Mouse (Mus musculus) adrenal gland, adult 8-10 months (tissue): ENCODE results near the gene Cdc42ep5. TPM values are rescaled to one million over a fixed set of nuclear protein-coding genes. Genes with fewer than 3 reads are reported as not detected.
A peak's percentile ranks its signal among the peaks of the same experiment; 100 is the strongest.
"Not testable (repeated sequence)": the region's sequence is repeated elsewhere in the genome, so short reads cannot be mapped to it uniquely, and the experiment has no call there.

ENCODE experiments used
- DNase-seq: peaks from one replicate; pipeline ENCODE4 v3.0.0; 2022
- total RNA-seq, 4 experiments: library from RNA; stranded (reverse); gene quantifications; 2 replicates each; pipeline ENCODE4 v1.2.4; 2022

The Cdc42ep5 gene
- total RNA-seq: 10 to 100 TPM; 26.9 to 41.0 (median 37.1) TPM

GRCm38 (mm10) chr7:4164090-4164910 lies at the start of gene Cdc42ep5:
Gene Cdc42ep5, minus strand, starts transcription at chr7:4164860.
- peak; percentile 65 for DNase-seq

GRCm38 (mm10) chr7:4213436-4213835 lies 48.8 kb upstream of the Cdc42ep5 start:
- DNase-seq: not testable (repeated sequence)

- no peak for DNase-seq
These were observed 44.0 kb upstream of the Cdc42ep5 start for GRCm38 (mm10) chr7:4208626-4209025.

- no peak for DNase-seq
These were observed 42.5 kb upstream of the Cdc42ep5 start for GRCm38 (mm10) chr7:4207126-4207525.

- peak; percentile 43 for DNase-seq
These were observed 13.8 kb upstream of the Cdc42ep5 start for GRCm38 (mm10) chr7:4178438-4178837.

- DNase-seq: no peak
These were observed 5.7 kb upstream of the Cdc42ep5 start for GRCm38 (mm10) chr7:4170193-4170938.

GRCm38 (mm10) chr7:4167098-4167497 lies 2.4 kb upstream of the Cdc42ep5 start:
- DNase-seq: no peak

GRCm38 (mm10) chr7:4165286-4165685 lies 626 bp upstream of the Cdc42ep5 start:
- DNase-seq: no peak

- DNase-seq: no peak
These were observed 1.0 kb downstream of the Cdc42ep5 start for GRCm38 (mm10) chr7:4163571-4164072.

GRCm38 (mm10) chr7:4161596-4161995 lies 3.1 kb downstream of the Cdc42ep5 start:
- not testable (repeated sequence) for DNase-seq

GRCm38 (mm10) chr7:4154976-4155375 lies 9.7 kb downstream of the Cdc42ep5 start:
- DNase-seq: no peak

GRCm38 (mm10) chr7:4154356-4154755 lies 10.3 kb downstream of the Cdc42ep5 start:
- DNase-seq: no peak

- DNase-seq: peak; percentile 45
These were observed 13.4 kb downstream of the Cdc42ep5 start for GRCm38 (mm10) chr7:4151241-4151640.

GRCm38 (mm10) chr7:4150811-4151221 lies 13.8 kb downstream of the Cdc42ep5 start:
- DNase-seq: peak; percentile 87

- DNase-seq: peak; percentile 47
These were observed 14.6 kb downstream of the Cdc42ep5 start, which contains the start of gene Leng9 for GRCm38 (mm10) chr7:4150059-4150541. Gene Leng9, minus strand, starts transcription at chr7:4150374.

GRCm38 (mm10) chr7:4149209-4150054 lies 15.2 kb downstream of the Cdc42ep5 start:
- peak; percentile 81 for DNase-seq

GRCm38 (mm10) chr7:4148341-4149208 lies 16.1 kb downstream of the Cdc42ep5 start:
- no peak for DNase-seq

- no peak for DNase-seq
These were observed 16.8 kb downstream of the Cdc42ep5 start for GRCm38 (mm10) chr7:4147836-4148235.

- DNase-seq: no peak
These were observed 17.3 kb downstream of the Cdc42ep5 start for GRCm38 (mm10) chr7:4147371-4147770.

- DNase-seq: no peak
These were observed 18.1 kb downstream of the Cdc42ep5 start for GRCm38 (mm10) chr7:4146241-4147180.
